Mouse (Mus musculus) liver, embryonic 13.5 days (tissue): ENCODE results near the gene Zbtb8os. TPM values are rescaled to one million over a fixed set of nuclear protein-coding genes. Genes with fewer than 3 reads are reported as not detected.

Experiments
- ATAC-seq: fragments of 200-750 bp; cut with Nextera tagmentation; 2 replicates; pipeline ENCODE4 v1.8.0; 2017; ENCODE audit warnings: low read depth, mild to moderate bottlenecking, moderate number of reproducible peaks, moderate library complexity
- DNase-seq: peaks from one replicate; pipeline ENCODE4 v3.0.0; 2022
- H3K27ac ChIP-seq: fragments of 300-500 bp; sonication (generic); 2 replicates; pipeline ENCODE4 v1.5.1; 2015; ENCODE audit warnings: moderate library complexity, mild to moderate bottlenecking, inconsistent platforms
- H3K27me3 ChIP-seq: fragments of 300-500 bp; sonication (generic); 2 replicates; pipeline ENCODE4 v1.6.1; 2015; ENCODE audit warnings: mild to moderate bottlenecking, inconsistent platforms
- H3K36me3 ChIP-seq: fragments of 300-500 bp; sonication (generic); 2 replicates; pipeline ENCODE4 v1.6.1; 2015; ENCODE audit warnings: mild to moderate bottlenecking, inconsistent platforms
- H3K4me1 ChIP-seq: fragments of 300-500 bp; sonication (generic); replicated peaks from 2 replicates; pipeline ENCODE4 v1.6.1; 2015; ENCODE audit warnings: inconsistent platforms
- H3K4me2 ChIP-seq: fragments of 300-500 bp; sonication (generic); 2 replicates; pipeline ENCODE4 v1.6.1; 2015; ENCODE audit warnings: inconsistent platforms, mild to moderate bottlenecking, moderate library complexity
- H3K4me3 ChIP-seq: fragments of 300-500 bp; sonication (generic); replicated peaks from 2 replicates; pipeline ENCODE4 v1.5.1; 2015; ENCODE audit warnings: mild to moderate bottlenecking, inconsistent platforms
- H3K9ac ChIP-seq: fragments of 300-500 bp; sonication (generic); 2 replicates; pipeline ENCODE4 v1.6.1; 2015; ENCODE audit warnings: mild to moderate bottlenecking, inconsistent platforms
- H3K9me3 ChIP-seq: fragments of 300-500 bp; sonication (generic); replicated peaks from 2 replicates; pipeline ENCODE4 v1.6.1; 2016; ENCODE audit warnings: inconsistent platforms
- WGBS: fragments of 180-500 bp; shearing (Covaris S2); methylation state at CpG from one replicate; pipeline ENCODE4 v1.1.7; 2015; ENCODE audit not compliant: insufficient replicate concordance; 5-methylcytosine and 5-hydroxymethylcytosine counted together
- polyA plus RNA-seq: library from polyadenylated mRNA; unstranded; fragments of >200 nt; fragmentation: Nextera tagmentation; extraction: Ambion mirVana; gene quantifications from 2 replicates; pipeline ENCODE4 v1.2.1, GENCODE M21; 2015

Gene Zbtb8os
- polyA plus RNA-seq, 1 experiment from 2014 or later = 30.4 TPM

DNA sequence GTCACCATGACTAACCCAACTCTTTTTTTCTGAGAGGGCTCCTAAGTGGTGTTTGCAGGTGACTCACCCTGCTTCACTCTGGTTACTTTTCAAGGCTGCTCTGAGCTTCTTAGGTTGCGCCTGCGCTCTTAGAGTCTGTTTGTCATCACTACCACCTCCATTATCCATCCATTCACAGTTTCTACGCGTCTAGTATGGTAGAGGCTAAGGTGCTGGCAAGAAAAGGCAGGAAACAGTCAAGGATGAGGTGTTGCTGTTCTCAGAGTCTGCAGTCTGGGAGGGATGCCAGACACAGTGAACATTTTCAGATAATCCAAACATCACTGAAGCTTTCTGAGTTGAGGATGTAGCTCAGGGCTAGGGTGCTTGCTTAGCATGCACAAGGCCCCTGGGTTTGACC, 37.8 kb upstream of the Zbtb8os start:
- WGBS = 87% methylated on average over 4 of the region's 4 CpGs
- H3K4me2 ChIP-seq = no peak overlapping the region
- H3K4me3 ChIP-seq = no peak overlapping the region
- peaks cover 5% of the 10 kb centered on the region; the same call in 1 of the 2 replicates for H3K27me3 ChIP-seq
- H3K36me3 ChIP-seq = no peaks in the 10 kb centered on the region
- DNase-seq = no peak
- no peak for ATAC-seq
- no peak overlapping the region for H3K9ac ChIP-seq
- H3K4me1 ChIP-seq = peaks cover 33% of the 10 kb centered on the region
- no peak overlapping the region for H3K27ac ChIP-seq
- no peaks in the 10 kb centered on the region for H3K9me3 ChIP-seq

DNA sequence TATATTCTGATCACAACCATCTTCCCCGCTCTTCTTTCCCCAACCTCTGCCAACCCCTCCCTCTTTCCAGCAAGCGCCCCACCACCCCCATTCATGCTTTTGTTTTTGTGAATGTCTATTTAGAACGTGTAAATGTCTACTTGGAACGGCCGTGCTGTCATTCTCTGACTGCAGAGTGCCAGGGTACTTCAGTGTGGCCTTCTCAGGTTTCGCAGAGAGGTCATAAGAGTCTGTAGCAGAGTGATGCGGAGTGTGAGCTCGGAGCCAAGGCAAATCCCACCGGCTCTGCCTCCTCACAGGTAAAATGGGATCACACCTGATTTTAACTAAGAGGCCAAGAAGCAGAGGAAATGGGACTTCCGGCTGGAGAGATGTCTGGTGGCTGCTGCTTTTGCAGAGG, 36.4 kb upstream of the Zbtb8os start:
- ATAC-seq (no peak), DNase-seq (no peak)
- Histone ChIP-seq H3K4me3 (no peak overlapping the region), H3K4me1 (peaks cover 29% of the 10 kb centered on the region), H3K36me3 (no peaks in the 10 kb centered on the region), H3K4me2 (no peak overlapping the region), H3K9me3 (no peaks in the 10 kb centered on the region), H3K9ac (no peak overlapping the region), H3K27me3 (no peaks in the 10 kb centered on the region), H3K27ac (no peak overlapping the region)
- 73% methylated on average over 10 of the region's 10 CpGs for WGBS

DNA sequence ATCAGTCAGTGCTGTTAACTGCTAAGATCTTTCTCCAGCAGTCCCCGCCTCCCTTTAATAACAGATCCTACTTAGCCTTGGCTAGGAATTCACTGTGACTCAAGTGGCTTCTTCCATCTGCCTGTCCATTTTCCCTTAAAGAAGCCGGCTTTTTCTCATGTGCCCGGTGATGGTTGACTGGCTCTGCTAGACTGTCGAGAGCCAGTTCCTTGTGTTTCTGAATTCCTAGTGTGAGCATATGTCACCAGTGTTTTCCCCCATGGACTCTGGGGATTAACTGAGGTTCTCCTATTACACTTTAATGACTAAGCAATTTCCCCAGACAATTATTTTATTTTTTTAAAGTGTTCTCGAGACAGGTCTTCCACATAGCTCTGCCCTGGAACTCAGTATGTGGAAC, 32.1 kb upstream of the Zbtb8os start:
- Histone ChIP-seq H3K9ac (no peak overlapping the region), H3K4me3 (no peak overlapping the region), H3K27ac (no peak overlapping the region; the same call in 1 of the 2 replicates), H3K36me3 (peaks cover 28% of the 10 kb centered on the region), H3K4me2 (no peak overlapping the region), H3K4me1 (peaks cover 26% of the 10 kb centered on the region), H3K27me3 (no peaks in the 10 kb centered on the region), H3K9me3 (no peaks in the 10 kb centered on the region)
- 77% methylated on average over 5 of the region's 5 CpGs for WGBS
- no peak for DNase-seq
- no peak for ATAC-seq

DNA sequence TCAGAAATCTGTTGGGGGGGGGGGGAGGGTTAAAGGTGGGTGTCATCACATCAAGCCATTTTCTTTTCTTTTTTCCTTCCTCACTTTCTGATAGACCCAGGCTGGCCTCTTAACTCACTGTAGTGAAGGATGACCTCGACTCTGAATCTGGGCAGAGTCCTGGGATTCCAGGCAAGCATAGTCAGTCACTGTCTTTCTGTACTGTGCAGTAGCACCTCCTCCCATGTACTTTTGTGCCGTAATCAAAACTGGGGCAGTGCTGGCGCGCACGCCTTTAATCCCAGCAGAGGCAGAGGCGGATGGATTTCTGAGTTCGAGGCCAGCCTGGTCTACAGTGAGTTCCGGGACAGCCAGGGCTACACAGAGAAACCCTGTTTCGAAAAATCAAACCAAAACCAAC, 31.7 kb upstream of the Zbtb8os start:
- H3K36me3 ChIP-seq = peaks cover 33% of the 10 kb centered on the region
- no peak overlapping the region for H3K4me2 ChIP-seq
- 80% methylated on average over 9 of the region's 9 CpGs for WGBS
- no peak overlapping the region; the same call in 1 of the 2 replicates for H3K27ac ChIP-seq
- no peak overlapping the region for H3K4me3 ChIP-seq
- H3K4me1 ChIP-seq = peaks cover 25% of the 10 kb centered on the region
- no peaks in the 10 kb centered on the region for H3K27me3 ChIP-seq
- no peak overlapping the region for H3K9ac ChIP-seq
- no peaks in the 10 kb centered on the region for H3K9me3 ChIP-seq
- no peak for DNase-seq
- ATAC-seq = no peak

DNA sequence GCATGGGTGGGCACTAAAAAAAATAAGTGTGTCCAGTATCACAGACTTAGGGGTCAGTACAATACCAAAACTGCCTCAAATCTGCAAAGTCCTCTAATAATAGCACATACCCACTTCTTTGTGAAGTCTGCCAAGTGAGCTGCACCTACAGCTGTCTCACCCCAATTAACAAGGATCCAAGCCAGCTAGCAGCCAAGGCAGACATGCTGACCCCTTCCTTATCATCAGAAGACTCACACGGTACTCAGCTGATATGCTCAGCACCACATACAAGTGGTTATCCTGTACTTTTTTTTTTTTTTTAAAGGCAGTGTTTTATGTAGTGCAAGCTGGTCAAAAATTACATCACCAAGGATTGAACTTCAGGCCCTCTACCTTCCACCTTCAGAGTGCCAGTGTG, 31.2 kb upstream of the Zbtb8os start:
- H3K4me1 ChIP-seq = peaks cover 25% of the 10 kb centered on the region
- H3K27me3 ChIP-seq = no peaks in the 10 kb centered on the region
- ATAC-seq = peak; percentile 73
- no peak overlapping the region for H3K9ac ChIP-seq
- no peaks in the 10 kb centered on the region for H3K9me3 ChIP-seq
- no peak overlapping the region for H3K4me2 ChIP-seq
- H3K27ac ChIP-seq = no peak overlapping the region; the same call in 1 of the 2 replicates
- 10% methylated on average over 1 of the region's 1 CpGs for WGBS
- H3K36me3 ChIP-seq = peaks cover 38% of the 10 kb centered on the region
- H3K4me3 ChIP-seq = no peak overlapping the region
- no peak for DNase-seq

DNA sequence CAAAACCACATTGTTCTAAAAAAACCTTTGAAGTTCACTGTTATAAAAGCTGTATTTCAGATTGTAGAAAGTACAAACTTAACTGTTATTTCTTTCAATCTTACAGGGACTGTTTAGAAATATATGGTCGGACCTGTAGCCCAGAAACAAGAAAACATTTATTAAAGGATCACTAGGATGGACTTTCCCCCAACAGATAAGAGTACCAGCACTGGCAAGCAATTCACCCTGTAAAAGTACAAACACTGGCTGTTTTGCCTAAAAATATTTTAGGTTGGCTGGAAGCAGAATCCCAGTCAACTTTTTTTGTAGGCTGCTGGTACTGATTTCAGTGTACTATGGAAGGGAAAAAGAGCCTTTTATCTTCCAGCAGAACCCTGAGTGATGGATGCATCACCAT, 27.6 kb upstream of the Zbtb8os start:
- DNase-seq (no peak), ATAC-seq (no peak)
- Histone ChIP-seq H3K9me3 (no peaks in the 10 kb centered on the region), H3K4me2 (no peak overlapping the region), H3K9ac (no peak overlapping the region), H3K36me3 (peaks cover 69% of the 10 kb centered on the region), H3K4me3 (no peak overlapping the region), H3K27me3 (no peaks in the 10 kb centered on the region), H3K4me1 (peaks cover 25% of the 10 kb centered on the region), H3K27ac (no peak overlapping the region)
- 69% methylated on average over 1 of the region's 1 CpGs for WGBS

DNA sequence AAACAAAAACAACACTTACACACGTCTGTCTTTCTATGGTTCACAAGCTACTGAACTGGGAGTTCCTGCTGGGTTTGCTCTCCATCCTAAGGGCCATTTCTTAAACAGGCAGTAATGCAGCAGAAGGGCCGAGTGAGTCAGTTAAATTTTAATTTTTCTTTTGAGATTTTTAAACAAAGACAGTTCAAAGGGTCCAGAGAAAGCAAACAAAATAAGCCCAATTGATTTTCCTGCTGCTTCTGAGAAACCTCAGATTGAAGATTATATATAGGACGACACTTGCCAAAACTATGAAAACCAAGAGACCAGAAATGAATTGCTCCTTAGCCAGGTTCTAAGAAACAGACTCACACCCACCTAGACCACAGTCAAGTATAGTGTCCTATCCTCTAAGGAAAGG, 21.6 kb upstream of the Zbtb8os start:
- H3K4me2 ChIP-seq = no peak overlapping the region
- no peaks in the 10 kb centered on the region for H3K27me3 ChIP-seq
- H3K9ac ChIP-seq = no peak overlapping the region
- peaks cover 94% of the 10 kb centered on the region for H3K36me3 ChIP-seq
- no peak for DNase-seq
- peaks cover 4% of the 10 kb centered on the region; the same call in 1 of the 2 replicates for H3K4me1 ChIP-seq
- H3K9me3 ChIP-seq = no peaks in the 10 kb centered on the region
- no peak overlapping the region for H3K4me3 ChIP-seq
- 69% methylated on average over 3 of the region's 3 CpGs for WGBS
- no peak overlapping the region for H3K27ac ChIP-seq
- no peak for ATAC-seq

DNA sequence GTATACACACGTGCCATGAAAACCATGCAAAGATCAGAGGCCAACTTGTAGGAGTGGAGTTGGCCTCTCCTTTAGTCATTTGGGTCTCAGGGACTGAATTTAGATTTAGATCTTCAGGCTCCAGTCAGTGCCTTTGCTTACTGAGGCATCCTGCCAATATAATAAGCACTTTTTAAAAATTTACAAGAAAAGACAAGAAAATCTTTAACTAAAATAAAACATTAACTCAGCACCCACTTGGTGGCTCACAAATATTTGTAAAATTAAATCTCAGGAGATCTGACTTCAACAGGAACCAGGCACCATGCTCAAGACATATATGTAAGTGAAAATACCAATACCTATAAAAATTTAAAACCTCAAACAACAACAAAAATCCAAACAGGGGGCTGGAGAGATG, 14.6 kb upstream of the Zbtb8os start:
- Histone ChIP-seq H3K9me3 (no peaks in the 10 kb centered on the region), H3K4me3 (no peak overlapping the region), H3K9ac (no peak overlapping the region), H3K4me1 (no peaks in the 10 kb centered on the region), H3K27ac (no peak overlapping the region), H3K36me3 (peaks cover 88% of the 10 kb centered on the region), H3K4me2 (no peak overlapping the region), H3K27me3 (no peaks in the 10 kb centered on the region)
- DNase-seq (no peak), ATAC-seq (no peak)
- WGBS = 83% methylated on average over 1 of the region's 1 CpGs

DNA sequence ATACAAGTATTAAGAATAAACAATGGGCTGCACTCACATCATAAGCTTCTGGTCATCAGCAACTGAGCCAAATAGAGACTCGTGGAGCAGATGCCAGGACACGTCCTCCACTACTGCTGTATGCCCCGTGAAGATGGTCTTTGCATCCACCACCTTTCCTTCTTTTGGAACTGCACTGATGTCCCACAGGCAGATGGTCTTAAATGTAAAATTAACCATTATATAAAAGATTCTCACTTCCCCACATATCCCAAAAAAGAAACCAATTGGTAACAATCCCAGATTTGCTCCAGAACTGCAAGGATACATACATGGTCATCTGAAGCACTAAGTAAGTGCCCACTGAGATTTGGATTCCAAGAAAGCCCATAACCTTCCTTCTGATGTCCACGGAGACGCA, 13.5 kb upstream of the Zbtb8os start:
- Histone ChIP-seq H3K4me3 (no peak overlapping the region), H3K27ac (no peak overlapping the region), H3K9ac (no peak overlapping the region), H3K27me3 (no peaks in the 10 kb centered on the region), H3K9me3 (no peaks in the 10 kb centered on the region), H3K36me3 (peaks cover 88% of the 10 kb centered on the region), H3K4me1 (peaks cover 5% of the 10 kb centered on the region; the same call in 1 of the 2 replicates), H3K4me2 (no peak overlapping the region)
- no peak for DNase-seq
- 90% methylated on average over 5 of the region's 5 CpGs for WGBS
- ATAC-seq = no peak

DNA sequence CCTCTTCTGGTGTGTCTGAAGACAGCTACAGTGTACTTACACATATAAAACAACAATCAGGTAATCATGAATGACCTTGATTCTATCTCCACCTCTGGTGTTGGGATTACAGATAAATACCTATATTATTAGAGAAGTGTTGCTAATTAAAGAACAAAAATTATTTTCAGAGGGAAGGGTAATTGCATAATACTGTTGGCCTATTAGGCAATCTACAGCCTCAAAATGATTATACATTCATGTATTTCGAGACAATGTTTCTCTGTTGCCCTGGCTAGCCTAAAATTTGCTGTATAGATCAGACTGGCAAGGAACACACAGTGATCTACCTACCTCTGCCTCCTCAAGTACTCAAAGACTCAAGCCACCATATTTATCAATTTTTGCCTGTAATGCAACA, 12.0 kb upstream of the Zbtb8os start:
- WGBS = 83% methylated on average over 1 of the region's 1 CpGs
- H3K9me3 ChIP-seq = no peaks in the 10 kb centered on the region
- DNase-seq = no peak

DNA sequence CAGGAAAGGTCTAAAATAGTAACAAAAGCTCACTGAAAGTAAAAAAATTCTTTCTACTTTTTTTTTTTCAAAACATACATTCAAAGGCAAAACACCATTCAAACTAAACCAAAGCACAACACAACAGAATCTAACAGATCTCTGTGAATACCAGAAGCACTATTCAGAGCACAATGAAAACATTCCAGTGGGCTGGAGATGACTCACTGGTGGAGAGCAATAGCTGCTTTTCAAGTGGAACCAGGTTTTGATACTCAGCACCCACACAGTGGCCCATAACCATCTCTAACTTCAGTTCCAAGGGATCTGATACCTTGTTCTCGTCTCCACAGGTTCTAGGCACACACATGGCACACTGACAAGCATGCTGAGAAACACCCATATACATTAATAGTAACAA, 10.7 kb upstream of the Zbtb8os start:
- no peak overlapping the region for H3K4me2 ChIP-seq
- H3K36me3 ChIP-seq = peaks cover 88% of the 10 kb centered on the region
- peaks cover 5% of the 10 kb centered on the region; the same call in 1 of the 2 replicates for H3K4me1 ChIP-seq
- no peaks in the 10 kb centered on the region for H3K9me3 ChIP-seq
- H3K27ac ChIP-seq = no peak overlapping the region
- H3K9ac ChIP-seq = no peak overlapping the region
- DNase-seq (no peak), ATAC-seq (no peak)
- H3K4me3 ChIP-seq = no peak overlapping the region
- no peaks in the 10 kb centered on the region for H3K27me3 ChIP-seq
- 94% methylated on average over 1 of the region's 1 CpGs for WGBS

More for the DNA sequence above, 12.0 kb upstream of the Zbtb8os start:
- no peak overlapping the region for H3K9ac ChIP-seq
- H3K4me3 ChIP-seq = no peak overlapping the region
- no peak overlapping the region for H3K27ac ChIP-seq
- peaks cover 5% of the 10 kb centered on the region; the same call in 1 of the 2 replicates for H3K4me1 ChIP-seq
- H3K27me3 ChIP-seq = no peaks in the 10 kb centered on the region
- ATAC-seq = no peak
- peaks cover 88% of the 10 kb centered on the region for H3K36me3 ChIP-seq
- no peak overlapping the region for H3K4me2 ChIP-seq

DNA sequence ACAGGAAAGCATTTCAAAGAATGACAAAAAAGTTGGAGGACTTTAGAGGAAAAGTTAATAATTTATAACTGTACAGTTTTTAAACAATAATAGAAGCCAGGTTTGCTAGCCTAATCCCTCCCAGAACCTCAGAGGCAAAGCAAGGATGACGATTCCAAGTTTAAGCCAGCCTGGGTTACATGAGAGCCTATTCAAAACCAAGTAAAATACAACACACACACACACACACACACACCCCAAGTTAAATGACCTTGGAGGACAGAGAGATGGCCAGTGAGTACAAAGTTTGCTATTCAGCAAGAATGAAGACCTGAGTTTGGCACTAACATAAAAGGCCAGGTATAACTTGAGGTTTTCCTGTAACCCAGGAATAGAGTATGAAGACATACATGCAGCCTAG, 9.3 kb upstream of the Zbtb8os start:
- peaks cover 88% of the 10 kb centered on the region for H3K36me3 ChIP-seq
- H3K4me1 ChIP-seq = peaks cover 15% of the 10 kb centered on the region
- H3K9me3 ChIP-seq = no peaks in the 10 kb centered on the region
- 74% methylated on average over 1 of the region's 1 CpGs for WGBS
- ATAC-seq = no peak
- H3K27me3 ChIP-seq = no peaks in the 10 kb centered on the region
- DNase-seq = no peak
- H3K27ac ChIP-seq = no peak overlapping the region
- no peak overlapping the region for H3K9ac ChIP-seq
- no peak overlapping the region for H3K4me3 ChIP-seq
- no peak overlapping the region for H3K4me2 ChIP-seq
